Mouse (Mus musculus): ENCODE measurements around the gene Ssmem1. TPM values are rescaled to one million over a fixed set of nuclear protein-coding genes. Genes with fewer than 3 reads are reported as not detected.

The Ssmem1 gene
- 0.14 and 0.21 TPM in 2 replicates for polyA plus RNA-seq (2015; fragmentation: Nextera tagmentation; extraction: Ambion mirVana)

DNA sequence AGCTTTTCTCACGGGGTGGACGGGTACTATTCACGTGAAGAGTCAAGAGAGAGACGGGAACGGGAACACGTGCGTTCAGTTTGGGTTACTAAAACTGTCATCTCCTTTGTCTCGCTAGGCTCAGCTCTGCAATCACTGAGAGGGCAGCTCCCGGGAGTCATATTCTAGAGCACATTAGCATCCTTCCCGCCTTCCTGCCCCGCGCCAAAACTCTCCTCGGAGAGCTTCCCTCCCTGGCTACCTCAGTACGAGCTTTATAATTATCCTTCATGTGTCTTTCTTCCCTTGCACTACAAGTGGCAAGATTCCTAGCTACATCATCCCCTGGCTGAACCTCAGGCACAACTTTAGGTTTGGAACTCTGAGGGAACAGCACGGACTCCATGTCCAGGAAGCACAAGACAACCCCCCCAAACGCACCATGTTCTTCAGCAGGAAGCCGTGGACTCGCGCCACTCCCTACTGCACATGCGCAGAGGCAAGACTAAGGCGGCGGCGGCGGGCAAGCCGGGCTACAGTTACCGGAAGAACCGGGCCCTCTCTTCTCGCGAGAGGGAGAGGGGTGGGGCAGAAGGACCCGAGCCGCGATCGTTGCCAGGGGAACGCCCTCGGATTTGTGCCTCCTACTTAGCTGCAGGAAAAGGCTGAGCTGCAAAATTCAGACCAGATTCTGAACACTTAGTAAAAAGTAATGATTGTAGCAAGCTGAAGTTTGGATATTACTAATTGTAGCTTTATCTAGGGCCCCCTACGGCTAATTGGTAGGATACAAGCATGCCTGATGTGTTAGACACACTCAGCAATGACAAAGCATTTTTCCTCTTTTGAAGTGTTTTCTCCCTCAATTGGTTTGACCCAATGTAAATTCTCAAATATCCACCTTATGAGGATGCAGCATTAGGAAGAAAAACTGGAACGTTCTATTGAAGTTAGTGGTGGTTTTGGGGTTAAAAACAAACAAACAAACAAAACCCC lies at the start of gene Ssmem1, which contains the start of gene Tmem209:
Gene Ssmem1, plus strand, starts transcription at position 585 of the 975 bp plus-strand sequence.
Gene Tmem209, minus strand, starts transcription at position 519 of the 975 bp plus-strand sequence.
- Histone ChIP-seq H3K4me2 (peak within 1 kb of the TSS; percentile 71), H3K9me3 (replicated peaks) (no peaks in the 10 kb centered on the region), H3K4me3 (replicated peaks) (peak within 1 kb of the TSS; percentile 82), H3K27me3 (peaks cover 7% of the 10 kb centered on the region; the same call in 1 of the 2 replicates), H3K27ac (replicated peaks) (peak within 1 kb of the TSS; percentile 93), H3K36me3 (replicated peaks) (peaks cover 31% of the 10 kb centered on the region), H3K9ac (peak within 1 kb of the TSS; percentile 79), H3K4me1 (replicated peaks) (peaks cover 18% of the 10 kb centered on the region)
- 0% methylated on average over 37 of the region's 37 CpGs for WGBS (ENCODE audit: insufficient replicate concordance)
- peak; percentile 99 for ATAC-seq (ENCODE audit: insufficient read depth)

DNA sequence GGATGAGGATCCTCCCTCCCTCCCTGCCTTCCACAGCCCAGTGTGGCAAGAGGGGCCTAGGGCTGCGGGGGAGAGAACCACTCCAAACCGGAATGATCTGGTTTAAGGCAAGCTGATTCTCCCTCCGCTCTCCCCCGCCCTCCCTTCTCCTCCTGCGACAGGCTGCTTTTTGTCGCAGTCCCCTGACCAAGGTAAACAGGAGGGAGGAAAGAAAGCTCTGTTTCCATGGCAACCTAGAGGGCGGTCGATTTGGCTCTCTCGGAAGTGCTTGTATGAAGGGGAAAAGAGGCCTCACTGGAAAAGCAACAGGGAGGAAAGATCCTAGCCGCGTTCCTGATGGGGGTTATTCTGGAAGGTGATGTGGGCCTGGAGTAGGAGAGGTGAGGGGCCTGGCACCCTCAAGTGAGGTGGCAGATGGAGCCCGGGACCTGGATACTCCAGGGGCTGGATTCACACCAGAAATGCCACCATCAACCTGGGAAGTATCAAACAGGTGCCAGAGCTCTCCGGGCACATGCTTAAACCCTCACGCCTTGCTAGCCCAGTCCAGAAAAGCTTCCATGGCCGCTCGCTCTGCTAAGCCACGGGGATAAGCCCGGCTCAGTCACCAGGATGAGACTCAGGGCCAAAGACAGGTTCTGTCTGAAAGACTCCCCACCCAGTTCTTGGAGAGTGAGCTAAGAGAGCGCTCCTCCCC lies 48.8 kb upstream of the Ssmem1 start:
- Histone ChIP-seq H3K9ac (no peak overlapping the region), H3K27me3 (peaks cover 38% of the 10 kb centered on the region), H3K36me3 (replicated peaks) (no peaks in the 10 kb centered on the region), H3K27ac (replicated peaks) (peak overlapping the region; percentile 68), H3K9me3 (replicated peaks) (no peaks in the 10 kb centered on the region), H3K4me3 (replicated peaks) (no peak overlapping the region), H3K4me1 (replicated peaks) (peaks cover 38% of the 10 kb centered on the region), H3K4me2 (peak overlapping the region; percentile 86)
- ATAC-seq (ENCODE audit: insufficient read depth): peak; percentile 72
- 32% methylated on average over 19 of the region's 19 CpGs for WGBS (ENCODE audit: insufficient replicate concordance)

DNA sequence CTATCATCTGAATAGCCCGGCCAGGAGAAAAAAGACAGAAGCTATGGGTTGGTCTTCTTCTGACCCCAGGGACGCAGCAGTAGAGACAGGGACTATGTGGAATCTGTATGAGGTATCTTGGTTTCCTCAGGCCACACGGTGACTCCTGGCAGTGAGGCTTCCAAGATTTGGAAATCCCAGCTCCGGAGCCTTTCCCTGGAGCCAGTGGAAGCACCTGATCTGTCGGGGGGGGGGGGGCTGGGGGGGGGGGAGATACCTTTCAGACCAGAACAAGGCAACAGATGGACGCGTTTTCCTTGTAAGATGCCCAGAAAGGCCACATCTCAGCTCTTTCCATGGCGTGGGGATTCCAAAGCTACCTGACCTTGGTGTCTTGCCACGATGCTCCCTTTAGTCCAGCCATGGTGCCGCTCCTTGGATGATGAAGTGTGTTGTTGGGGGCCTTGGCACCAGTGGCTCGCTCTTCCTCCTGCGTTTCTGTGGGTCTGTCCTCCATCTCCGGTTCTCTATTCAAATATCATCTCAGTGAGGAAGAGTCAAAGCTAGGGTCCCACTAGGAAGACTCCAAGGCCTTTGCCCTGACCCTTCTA lies 47.8 kb upstream of the Ssmem1 start:
- H3K27me3 ChIP-seq: peaks cover 38% of the 10 kb centered on the region
- ATAC-seq (ENCODE audit: insufficient read depth): no peak
- H3K36me3 ChIP-seq (replicated peaks): no peaks in the 10 kb centered on the region
- no peak overlapping the region for H3K9ac ChIP-seq
- H3K4me2 ChIP-seq: no peak overlapping the region
- H3K9me3 ChIP-seq (replicated peaks): no peaks in the 10 kb centered on the region
- 68% methylated on average over 13 of the region's 13 CpGs for WGBS (ENCODE audit: insufficient replicate concordance)
- H3K27ac ChIP-seq (replicated peaks): no peak overlapping the region
- no peak overlapping the region for H3K4me3 ChIP-seq (replicated peaks)
- H3K4me1 ChIP-seq (replicated peaks): peaks cover 38% of the 10 kb centered on the region

DNA sequence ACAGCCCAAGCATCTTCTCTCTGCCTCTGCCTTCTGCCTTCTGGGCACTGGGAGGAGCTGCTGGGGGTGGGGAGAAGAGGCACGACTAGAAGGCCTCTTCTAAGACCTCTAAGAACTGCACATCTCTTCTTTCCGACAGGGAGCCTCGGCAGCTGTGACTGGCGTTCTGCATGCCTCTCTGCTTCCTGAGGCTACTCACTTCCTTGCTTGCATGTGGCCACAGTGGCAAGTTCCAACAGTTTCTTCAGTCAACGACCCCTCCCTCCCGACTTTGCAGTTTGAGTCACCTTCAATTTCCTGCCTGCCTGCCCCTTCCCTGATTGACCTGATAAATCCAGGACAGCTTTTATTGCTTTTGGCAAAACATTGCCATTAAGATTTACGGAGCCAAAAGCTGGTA lies 46.8 kb upstream of the Ssmem1 start:
- 13% methylated on average over 7 of the region's 7 CpGs for WGBS (ENCODE audit: insufficient replicate concordance)
- Histone ChIP-seq H3K9ac (no peak overlapping the region), H3K36me3 (replicated peaks) (no peaks in the 10 kb centered on the region), H3K27me3 (peaks cover 38% of the 10 kb centered on the region), H3K4me1 (replicated peaks) (peaks cover 38% of the 10 kb centered on the region), H3K4me2 (no peak overlapping the region), H3K4me3 (replicated peaks) (no peak overlapping the region), H3K9me3 (replicated peaks) (no peaks in the 10 kb centered on the region), H3K27ac (replicated peaks) (no peak overlapping the region)
- ATAC-seq (ENCODE audit: insufficient read depth): no peak

DNA sequence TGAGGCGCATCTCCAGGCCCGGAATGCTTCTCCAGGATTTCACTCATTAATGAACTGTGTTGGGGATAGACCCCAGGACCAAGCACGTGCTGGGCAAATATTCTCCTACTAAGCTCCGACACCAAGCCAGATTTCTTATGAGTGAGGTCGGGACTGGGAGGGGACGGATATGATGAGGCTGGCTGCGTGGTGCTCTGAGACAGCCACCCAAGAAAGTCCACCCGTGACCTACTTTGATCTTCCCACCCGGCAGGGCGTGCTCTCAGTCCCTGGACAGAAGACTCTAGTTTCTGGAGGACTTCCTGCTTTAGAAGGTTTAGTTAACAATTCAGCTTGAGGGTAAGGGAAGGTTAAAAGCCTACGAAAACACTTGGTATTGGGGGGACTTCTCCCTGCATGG lies 44.1 kb upstream of the Ssmem1 start:
- Histone ChIP-seq H3K4me2 (no peak overlapping the region), H3K27me3 (peaks cover 30% of the 10 kb centered on the region), H3K9me3 (replicated peaks) (no peaks in the 10 kb centered on the region), H3K4me3 (replicated peaks) (no peak overlapping the region), H3K27ac (replicated peaks) (no peak overlapping the region), H3K4me1 (replicated peaks) (peaks cover 22% of the 10 kb centered on the region), H3K9ac (no peak overlapping the region), H3K36me3 (replicated peaks) (no peaks in the 10 kb centered on the region)
- WGBS (ENCODE audit: insufficient replicate concordance): 72% methylated on average over 11 of the region's 11 CpGs
- ATAC-seq (ENCODE audit: insufficient read depth): no peak

DNA sequence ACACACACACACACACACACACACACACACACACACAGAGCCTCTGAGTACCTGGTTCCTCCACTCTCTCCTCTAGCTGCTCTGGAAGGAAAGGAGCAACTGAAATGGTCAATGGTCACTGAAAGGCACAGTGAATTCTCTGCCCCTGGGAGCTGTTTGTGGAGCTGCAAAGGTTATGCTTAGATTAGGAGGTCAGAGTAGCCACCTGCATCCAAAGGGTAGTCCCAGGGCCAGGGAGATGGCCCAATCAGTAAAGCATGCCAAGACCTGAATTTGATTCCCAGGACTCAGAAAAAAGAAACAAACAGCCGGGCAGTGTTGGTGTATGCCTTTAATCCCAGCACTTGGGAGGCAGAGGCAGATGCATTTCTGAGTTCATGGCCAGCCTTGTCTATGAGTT lies 41.6 kb upstream of the Ssmem1 start:
- Histone ChIP-seq H3K27ac (replicated peaks) (no peak overlapping the region), H3K9me3 (replicated peaks) (no peaks in the 10 kb centered on the region), H3K36me3 (replicated peaks) (no peaks in the 10 kb centered on the region), H3K4me3 (replicated peaks) (no peak overlapping the region), H3K4me2 (no peak overlapping the region), H3K9ac (no peak overlapping the region), H3K27me3 (peaks cover 13% of the 10 kb centered on the region), H3K4me1 (replicated peaks) (0 out of 2 replicates have a peak, but pooled peaks cover 4% of the 10 kb centered on the region)
- WGBS (ENCODE audit: insufficient replicate concordance): 37% methylated on average over 1 of the region's 1 CpGs
- ATAC-seq (ENCODE audit: insufficient read depth): peak; percentile 43; the same call in 1 of the 2 replicates

DNA sequence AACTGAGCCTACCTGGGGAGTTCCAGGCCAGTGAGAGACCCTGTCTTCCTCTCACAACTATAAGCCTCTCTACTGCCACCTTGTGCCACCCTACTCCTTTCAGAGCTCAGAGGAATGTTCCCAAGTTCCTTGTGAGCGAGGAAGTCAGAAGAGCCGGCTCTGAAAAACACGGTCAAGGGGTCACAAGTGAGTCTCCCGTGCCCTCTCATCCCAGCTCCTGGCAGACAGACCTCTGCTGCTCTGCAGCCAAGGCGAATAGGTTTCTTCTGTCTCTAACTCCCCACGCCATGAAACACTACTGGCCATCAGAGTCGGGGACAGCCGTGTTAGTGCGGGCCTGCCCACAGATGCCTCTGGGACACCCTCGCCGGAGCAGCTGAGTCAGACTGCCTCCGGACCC lies 41.0 kb upstream of the Ssmem1 start:
- Histone ChIP-seq H3K27me3 (peaks cover 8% of the 10 kb centered on the region; the same call in 1 of the 2 replicates), H3K4me2 (no peak overlapping the region), H3K27ac (replicated peaks) (no peak overlapping the region), H3K9me3 (replicated peaks) (no peaks in the 10 kb centered on the region), H3K36me3 (replicated peaks) (no peaks in the 10 kb centered on the region), H3K4me3 (replicated peaks) (no peak overlapping the region), H3K4me1 (replicated peaks) (no peaks in the 10 kb centered on the region), H3K9ac (no peak overlapping the region)
- ATAC-seq (ENCODE audit: insufficient read depth): no peak
- WGBS (ENCODE audit: insufficient replicate concordance): 49% methylated on average over 12 of the region's 12 CpGs

DNA sequence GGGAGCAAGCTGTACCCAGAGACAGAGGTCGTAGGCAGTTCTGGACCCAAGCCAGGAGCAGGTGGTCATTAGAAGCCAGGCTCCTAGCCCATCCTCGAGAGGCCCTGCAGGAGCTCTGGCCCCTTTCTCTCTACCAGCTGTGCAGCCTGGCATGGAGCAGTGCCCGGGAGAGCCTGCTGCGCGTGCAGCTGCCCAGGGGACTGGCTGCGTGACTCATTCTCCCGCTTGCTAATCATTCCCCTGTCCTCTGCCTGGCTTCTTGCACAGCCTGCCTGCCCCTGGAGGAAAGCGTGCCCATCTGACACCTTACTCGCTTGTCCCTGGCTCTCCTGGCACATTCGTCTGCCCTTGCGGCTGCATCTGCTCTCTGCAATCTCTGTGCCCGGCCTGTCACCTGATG lies 40.3 kb upstream of the Ssmem1 start:
- no peaks in the 10 kb centered on the region for H3K9me3 ChIP-seq (replicated peaks)
- H3K36me3 ChIP-seq (replicated peaks): no peaks in the 10 kb centered on the region
- H3K27me3 ChIP-seq: 0 out of 2 replicates have a peak, but pooled peaks cover 2% of the 10 kb centered on the region
- 75% methylated on average over 12 of the region's 12 CpGs for WGBS (ENCODE audit: insufficient replicate concordance)
- ATAC-seq (ENCODE audit: insufficient read depth): no peak
- no peak overlapping the region for H3K27ac ChIP-seq (replicated peaks)
- no peak overlapping the region for H3K4me2 ChIP-seq
- H3K4me1 ChIP-seq (replicated peaks): no peaks in the 10 kb centered on the region
- no peak overlapping the region for H3K9ac ChIP-seq
- no peak overlapping the region for H3K4me3 ChIP-seq (replicated peaks)

DNA sequence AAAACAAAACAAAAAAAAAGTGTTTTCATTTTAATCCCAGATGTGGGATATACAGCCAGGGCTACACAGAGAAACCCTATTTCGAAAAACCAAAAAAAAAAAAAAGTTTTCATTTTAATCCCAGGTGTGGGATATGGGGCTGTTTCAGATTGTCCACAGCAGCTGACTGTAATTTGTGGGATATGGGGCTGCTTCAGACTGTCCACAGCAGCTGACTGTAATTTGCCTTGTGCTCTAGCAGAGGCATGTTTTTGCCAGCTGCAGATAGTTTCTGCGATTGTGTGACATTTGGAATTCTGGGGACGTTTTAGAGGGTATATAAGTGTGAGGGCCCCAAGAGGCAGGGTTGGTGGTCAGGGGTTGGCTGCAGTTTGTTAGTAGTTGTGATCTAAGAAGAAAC lies 37.9 kb upstream of the Ssmem1 start:
- no peak for ATAC-seq (ENCODE audit: insufficient read depth)
- WGBS (ENCODE audit: insufficient replicate concordance): 42% methylated on average over 3 of the region's 3 CpGs
- H3K36me3 ChIP-seq (replicated peaks): no peaks in the 10 kb centered on the region
- H3K9ac ChIP-seq: no peak overlapping the region
- H3K4me1 ChIP-seq (replicated peaks): no peaks in the 10 kb centered on the region
- no peaks in the 10 kb centered on the region for H3K27me3 ChIP-seq
- no peak overlapping the region for H3K27ac ChIP-seq (replicated peaks)
- no peak overlapping the region for H3K4me3 ChIP-seq (replicated peaks)
- H3K9me3 ChIP-seq (replicated peaks): no peaks in the 10 kb centered on the region
- no peak overlapping the region for H3K4me2 ChIP-seq

DNA sequence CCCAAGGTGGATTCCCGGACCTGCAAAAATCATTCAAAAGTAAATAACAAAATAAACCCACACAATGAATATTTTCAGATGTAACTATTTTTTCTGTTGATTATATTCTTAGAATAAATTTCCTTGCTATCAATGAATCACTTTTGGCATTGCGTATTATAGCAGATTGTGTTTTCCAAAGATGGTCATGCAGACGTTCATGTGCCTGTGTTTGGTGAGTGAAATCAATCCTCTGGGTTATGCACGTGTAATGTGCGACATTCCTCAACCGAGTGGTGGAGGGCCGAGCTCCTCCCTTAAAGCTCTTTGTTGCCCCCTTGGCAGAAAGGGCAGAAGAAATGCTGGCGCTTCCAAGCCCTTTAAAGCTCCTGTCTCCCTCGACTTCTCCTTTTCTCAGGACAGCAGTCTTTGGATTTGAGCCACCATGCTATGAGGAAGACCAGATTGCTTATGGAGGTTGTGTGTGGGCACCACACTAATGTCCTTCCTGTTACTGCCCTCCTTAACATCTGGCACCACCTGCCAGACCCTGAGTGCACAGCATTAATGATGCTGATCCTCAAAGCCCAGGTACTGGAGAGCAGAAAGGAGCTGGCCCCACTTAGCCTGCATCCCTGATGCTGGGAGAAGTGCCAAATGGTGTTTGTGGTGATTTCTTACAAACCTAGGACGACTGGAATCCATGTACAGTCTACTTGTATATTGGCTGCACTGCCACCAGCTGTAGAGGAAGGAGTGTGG lies 33.5 kb upstream of the Ssmem1 start:
- 60% methylated on average over 10 of the region's 10 CpGs for WGBS (ENCODE audit: insufficient replicate concordance)
- H3K4me3 ChIP-seq (replicated peaks): no peak overlapping the region
- no peaks in the 10 kb centered on the region for H3K9me3 ChIP-seq (replicated peaks)
- ATAC-seq (ENCODE audit: insufficient read depth): no peak
- no peak overlapping the region for H3K27ac ChIP-seq (replicated peaks)
- peaks cover 34% of the 10 kb centered on the region for H3K36me3 ChIP-seq (replicated peaks)
- no peak overlapping the region for H3K4me2 ChIP-seq
- peaks cover 3% of the 10 kb centered on the region for H3K4me1 ChIP-seq (replicated peaks)
- no peak overlapping the region for H3K9ac ChIP-seq
- H3K27me3 ChIP-seq: no peaks in the 10 kb centered on the region

All from liver, embryonic 15.5 days (tissue).